Mouse (Mus musculus) B cell, adult 2 months (primary cell): ENCODE data around the gene Zrsr1.

Source experiments
- DNase-seq, 2 experiments: peaks; one replicate each; pipeline ENCODE4 v3.0.0; 2022

Gene Zrsr1

GRCm38 (mm10) chr11:23013580-23014294, 41.9 kb downstream of the Zrsr1 start:
- peak; percentile 27 for DNase-seq

DNA sequence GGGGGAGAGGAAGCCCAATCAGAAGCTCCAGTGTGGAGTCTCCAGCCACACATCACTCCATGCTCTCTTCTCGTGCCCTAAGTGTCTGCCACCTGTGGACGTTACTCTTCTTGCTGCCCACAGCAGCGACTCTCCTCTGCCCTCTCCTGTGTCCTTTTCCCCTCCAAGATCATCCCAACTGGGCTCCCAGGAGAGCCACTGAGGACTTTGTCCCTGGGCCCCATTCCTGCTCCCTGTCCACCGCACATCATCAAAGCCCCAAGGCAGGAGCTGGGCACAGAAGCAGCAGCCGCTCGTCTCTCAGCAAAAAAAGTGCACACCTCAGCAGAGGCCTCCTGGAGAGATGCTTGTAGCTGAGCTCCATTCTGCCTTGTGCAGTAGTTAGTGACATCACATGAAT, 43.2 kb downstream of the Zrsr1 start:
- no peak for DNase-seq

DNA sequence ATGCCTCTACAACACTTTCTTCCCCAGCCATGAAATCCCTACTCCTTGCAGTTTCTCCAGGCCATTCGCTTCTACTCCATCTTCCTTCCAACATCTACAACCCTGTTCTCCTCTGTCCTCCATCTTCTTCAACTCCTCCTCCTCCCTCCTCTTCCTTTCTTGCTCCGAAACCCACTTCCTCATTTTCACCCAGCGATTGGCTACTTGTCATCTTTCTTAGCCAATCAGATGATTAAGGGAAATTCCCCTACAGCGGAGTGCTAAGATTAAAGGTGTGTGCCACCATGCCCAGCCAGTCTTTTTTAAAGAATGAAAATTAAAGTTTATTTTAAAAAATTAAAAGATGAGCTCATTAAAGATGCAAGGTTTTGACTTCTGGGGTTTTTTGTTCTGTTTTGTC, 46.1 kb downstream of the Zrsr1 start:
- DNase-seq, result no peak

- no peak for DNase-seq
Measured at GRCm38 (mm10) chr11:23020116-23020770, 48.4 kb downstream of the Zrsr1 start.

DNA sequence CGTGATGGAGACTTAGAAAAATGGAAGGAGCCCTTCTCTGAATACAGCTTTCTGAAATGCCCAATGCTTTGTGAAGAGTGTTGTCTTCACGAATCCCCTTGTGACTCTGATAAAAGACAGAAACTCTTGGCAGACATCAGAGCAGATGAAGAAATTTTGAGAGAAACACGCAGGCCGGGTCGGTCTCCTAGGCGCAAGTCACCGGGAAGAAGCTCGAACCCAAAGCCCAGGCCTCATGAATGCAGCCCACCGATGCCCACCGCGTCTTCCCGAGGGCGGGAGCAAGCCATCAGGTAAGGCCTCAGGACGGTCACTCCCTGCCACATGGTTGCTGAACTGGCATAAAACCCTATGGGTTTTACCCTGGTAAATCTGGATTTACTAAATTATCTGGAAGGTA, 49.0 kb downstream of the Zrsr1 start:
- DNase-seq, result no peak

DNA sequence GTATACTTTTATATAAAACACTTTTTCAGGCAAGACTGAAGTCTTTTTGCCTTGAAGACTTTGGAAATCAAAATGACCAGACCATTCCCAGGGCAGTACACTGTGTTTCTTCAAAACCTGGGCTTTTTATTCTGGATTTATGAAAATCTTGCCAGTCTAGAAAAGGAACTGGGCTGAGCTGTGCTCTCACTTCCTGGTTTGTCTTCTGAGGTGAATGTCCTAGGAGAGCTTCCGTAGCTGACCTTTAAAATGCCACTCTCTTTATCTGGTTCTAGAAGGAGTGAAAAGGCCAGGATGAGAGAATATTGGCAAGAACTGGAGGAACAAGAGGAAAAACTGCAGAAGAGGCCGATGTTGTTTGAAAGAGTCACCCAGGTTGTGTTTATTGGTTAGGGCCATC, 51.4 kb downstream of the Zrsr1 start:
- DNase-seq, result no peak

GRCm38 (mm10) chr11:23024169-23024568, 52.4 kb downstream of the Zrsr1 start:
- no peak for DNase-seq
